Comparison of ENCODE assay signal across 9 mouse cellular contexts in genomic region chr1:164453739-164454138, GRCm38 (mm10). TPM values are rescaled to one million over a fixed set of nuclear protein-coding genes. Genes with fewer than 3 reads are reported as not detected.
DNase-seq lines count a peak whose midpoint lies in the region; ATAC-seq and TF ChIP-seq lines count a peak whose summit lies in the region.
"Had no signal": no experiment of that assay in that cellular context is flagged by ENCODE, and none has a peak within 500 bp of the region (broad histone marks: within the 10 kb centered on the region; RNA-seq: fewer than 3 reads in every experiment).

No protein-coding gene starts in this region.

- H3K4me2 ChIP-seq in heart, postnatal 0 days (ENCODE audit: low read depth, low read length), result peak overlapping the region; percentile 71
- peak overlapping the region; percentile 57; the same call in 1 of the 2 replicates for H3K4me2 ChIP-seq in neural tube, embryonic 14.5 days (ENCODE audit: low read depth, low read length)

- peaks cover 42% of the 10 kb centered on the region for H3K36me3 ChIP-seq in heart, postnatal 0 days (replicated peaks; ENCODE audit: control insufficient read depth, insufficient read depth, low read length)
- H3K36me3 ChIP-seq in neural tube, embryonic 14.5 days (ENCODE audit: control insufficient read depth, insufficient read depth, low read length), result peaks cover 25% of the 10 kb centered on the region

- no peak for ATAC-seq in heart, postnatal 0 days (ENCODE audit: insufficient read depth, low read depth)
- peak; percentile 43 for ATAC-seq in common myeloid progenitor, adult 5-6 weeks (replicated peaks; ENCODE audit: low read depth, poor library complexity, severe bottlenecking)
- no peak for ATAC-seq in neural tube, embryonic 14.5 days (ENCODE audit: low read depth)
- ATAC-seq: Patski had no signal

- DNase-seq in heart, postnatal 0 days (ENCODE audit: low spot score), result no peak
- no peak for DNase-seq in heart, adult 8-10 months (ENCODE audit: low spot score)
- peak; percentile 66 for DNase-seq in CD4-positive helper T cell, adult 2 months (ENCODE audit: low read depth, low spot score)
- no peak for DNase-seq in right cerebral cortex, postnatal 36 days (ENCODE audit: low spot score in 2 of 2)
- no peak for DNase-seq in layer of hippocampus, postnatal 36 days
- no peak for DNase-seq in embryo, embryonic 10 days (ENCODE audit: low spot score)

- TF ChIP-seq EP300 in heart, postnatal 0 days (IDR thresholded peaks at IDR 0.05; ENCODE audit: low read depth), result no peak

- no peaks in the 10 kb centered on the region for H3K9me3 ChIP-seq in heart, postnatal 0 days (replicated peaks; ENCODE audit: control insufficient read depth, low read length)
- no peaks in the 10 kb centered on the region for H3K9me3 ChIP-seq in neural tube, embryonic 14.5 days (ENCODE audit: control insufficient read depth, low read length)

- no peaks in the 10 kb centered on the region for H3K27me3 ChIP-seq in heart, postnatal 0 days (ENCODE audit: control insufficient read depth, insufficient read depth, low read length)
- H3K27me3 ChIP-seq in neural tube, embryonic 14.5 days (ENCODE audit: control insufficient read depth, insufficient read depth, low read length), result no peaks in the 10 kb centered on the region; the same call in 1 of the 2 replicates
- H3K27me3 ChIP-seq: Patski had no signal

- H3K4me3 ChIP-seq in heart, postnatal 0 days (ENCODE audit: low read depth, low read length), result peak overlapping the region; percentile 67
- no peak overlapping the region for H3K4me3 ChIP-seq in neural tube, embryonic 14.5 days (ENCODE audit: low read depth, low read length)

- peak overlapping the region; percentile 73 for H3K27ac ChIP-seq in heart, postnatal 0 days (ENCODE audit: low read depth)
- no peak overlapping the region for H3K27ac ChIP-seq in neural tube, embryonic 14.5 days (ENCODE audit: low read depth, low read length)

- TF ChIP-seq CTCF in heart, postnatal 0 days (IDR thresholded peaks at IDR 0.05; ENCODE audit: low read depth), result no peak

- peak overlapping the region; percentile 49; the same call in 1 of the 2 replicates for H3K9ac ChIP-seq in heart, postnatal 0 days (replicated peaks; ENCODE audit: low read depth, low read length)
- no peak overlapping the region for H3K9ac ChIP-seq in neural tube, embryonic 14.5 days (replicated peaks; ENCODE audit: low read depth, low read length)

- 54% methylated on average over 5 of the region's 5 CpGs for WGBS in heart, postnatal 0 days
- 85% methylated on average over 5 of the region's 5 CpGs for WGBS in neural tube, embryonic 14.5 days

- H3K4me1 ChIP-seq in heart, postnatal 0 days (ENCODE audit: control insufficient read depth, insufficient read depth), result peaks cover 35% of the 10 kb centered on the region
- no peaks in the 10 kb centered on the region for H3K4me1 ChIP-seq in neural tube, embryonic 14.5 days (ENCODE audit: control insufficient read depth, insufficient read depth, low read length)

RNA-seq across cellular contexts. Expression of gene Atp1b1, which starts 4.4 kb away (rescaled TPM):
- 149 and 175 TPM in 2 replicates for total RNA-seq in heart, postnatal 0 days (2014; rRNA removed; ENCODE audit: low replicate concordance)
- polyA plus RNA-seq in heart, postnatal 0 days (2015; fragmentation: Nextera tagmentation; extraction: Ambion mirVana), result 308 TPM in 2 replicates
- total RNA-seq in heart, adult 8-10 months (2022), result 100 to 1,000 TPM; 315 to 378 (median 343) TPM
- total RNA-seq in common myeloid progenitor, adult 5-6 weeks (2017), result 1.4 and 2.3 TPM in 2 replicates
- 266 and 271 TPM in 2 replicates for polyA plus RNA-seq in neural tube, embryonic 14.5 days (2014; fragmentation: Nextera tagmentation; extraction: Ambion mirVana)
- total RNA-seq in layer of hippocampus, postnatal 36 days (2021), result 1,000 to 10,000 TPM; 1,962 to 1,976 TPM

Comparison
In these comparisons a context has a peak if more than half of its experiments do, and no peak if none do; other contexts are left out.
1. RNA of gene Atp1b1, which starts 4.4 kb away (total RNA-seq): 1,962 to 1,976 TPM in layer of hippocampus, postnatal 36 days, 315 to 378 TPM in heart, adult 8-10 months and 149 to 175 TPM in heart, postnatal 0 days; 1.4 to 2.3 TPM in common myeloid progenitor, adult 5-6 weeks; every median in the first group is over 10 times any median in the second.